Mouse (Mus musculus) urinary bladder, postnatal 10 days (tissue): ENCODE results near the gene Eloa.

Source experiments
- DNase-seq: peaks from one replicate; pipeline ENCODE4 v3.0.0; 2022; ENCODE audit warnings: low spot score

Eloa gene

DNA sequence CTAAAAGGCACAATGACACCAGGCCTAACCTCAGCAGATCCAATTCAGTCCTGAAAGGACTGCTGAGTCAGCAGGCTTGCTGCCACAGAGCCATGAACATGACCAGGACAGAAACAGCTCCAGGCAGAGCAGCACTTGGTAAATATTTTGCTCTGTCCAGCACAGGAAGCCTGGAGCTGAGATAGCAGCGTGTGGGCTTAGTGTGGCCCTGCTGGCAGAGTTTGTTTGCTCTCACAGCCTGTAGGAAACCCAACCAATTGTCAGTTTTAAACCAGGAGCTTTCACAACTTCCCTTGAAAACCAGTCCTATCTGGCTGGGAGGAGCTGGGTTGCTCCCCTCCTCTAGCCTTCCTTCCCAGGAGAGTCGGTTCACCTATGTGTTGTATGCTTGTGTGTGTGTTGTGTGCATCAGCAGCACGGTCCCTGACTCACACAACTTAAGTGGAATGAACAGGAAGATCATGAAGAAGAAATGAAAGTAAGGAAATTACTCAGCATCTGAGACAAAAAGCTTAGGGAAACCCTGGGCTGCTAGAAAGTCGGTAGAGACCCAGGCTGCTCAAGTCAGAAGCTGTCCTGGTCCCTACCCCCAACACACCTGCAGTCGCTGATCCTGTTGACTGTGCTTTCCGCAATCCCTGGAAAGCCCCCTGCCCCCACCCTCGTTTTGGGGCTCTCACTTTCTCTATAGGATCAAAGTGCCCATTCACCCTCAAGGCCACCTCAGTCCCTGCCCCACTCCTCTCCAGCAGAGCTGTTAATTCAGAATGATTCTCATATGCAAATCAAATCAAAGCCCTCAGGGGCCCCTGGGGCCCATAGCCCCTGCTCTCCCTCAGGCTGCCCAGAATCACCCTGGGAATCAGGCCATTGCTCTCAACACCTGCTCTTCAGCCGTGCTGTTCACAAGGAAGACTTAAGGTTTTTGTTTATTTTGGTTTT, 9.7 kb upstream of the Eloa start:
- DNase-seq: no peak

DNA sequence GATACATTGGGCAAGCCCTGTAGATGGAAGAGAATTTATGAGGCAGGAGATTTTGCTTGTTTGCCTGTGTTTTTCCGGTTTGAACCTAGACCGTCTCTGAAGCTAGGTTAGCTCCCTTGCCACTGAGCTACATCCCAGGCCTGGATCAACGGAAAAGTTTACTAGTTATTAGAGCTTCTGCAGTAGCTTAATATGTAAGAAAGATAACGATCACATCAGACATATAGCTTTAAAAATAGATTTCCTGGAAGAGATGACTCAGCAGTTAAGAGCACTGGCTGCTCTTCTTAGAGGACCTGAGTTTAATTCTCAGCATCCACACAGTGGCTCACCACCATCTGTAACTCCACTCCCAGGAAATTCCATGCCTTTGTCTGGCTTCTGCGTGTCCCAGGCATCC, 7.1 kb upstream of the Eloa start:
- DNase-seq: no peak

DNA sequence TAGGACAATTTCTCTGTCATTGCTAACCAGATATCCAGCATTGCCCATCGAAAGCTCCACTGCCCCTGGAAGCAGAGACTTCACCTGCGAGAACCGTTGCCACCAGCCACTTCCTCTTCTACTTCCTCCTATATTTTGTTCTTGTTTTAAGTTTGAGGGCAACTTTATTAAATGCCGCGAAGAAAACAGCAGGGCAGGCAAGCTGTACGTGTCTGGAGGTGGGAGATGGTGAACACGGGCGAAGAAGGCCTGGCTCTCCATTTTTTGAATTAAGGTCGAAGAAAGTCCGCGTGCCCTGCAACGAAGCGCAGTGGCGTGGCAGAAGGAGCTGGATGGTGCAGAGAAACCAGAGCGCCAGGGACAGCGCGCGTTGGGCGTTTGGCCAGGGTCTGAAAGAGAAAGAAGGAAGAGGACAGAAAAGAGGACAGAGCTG, 6.6 kb upstream of the Eloa start:
- DNase-seq: no peak

DNA sequence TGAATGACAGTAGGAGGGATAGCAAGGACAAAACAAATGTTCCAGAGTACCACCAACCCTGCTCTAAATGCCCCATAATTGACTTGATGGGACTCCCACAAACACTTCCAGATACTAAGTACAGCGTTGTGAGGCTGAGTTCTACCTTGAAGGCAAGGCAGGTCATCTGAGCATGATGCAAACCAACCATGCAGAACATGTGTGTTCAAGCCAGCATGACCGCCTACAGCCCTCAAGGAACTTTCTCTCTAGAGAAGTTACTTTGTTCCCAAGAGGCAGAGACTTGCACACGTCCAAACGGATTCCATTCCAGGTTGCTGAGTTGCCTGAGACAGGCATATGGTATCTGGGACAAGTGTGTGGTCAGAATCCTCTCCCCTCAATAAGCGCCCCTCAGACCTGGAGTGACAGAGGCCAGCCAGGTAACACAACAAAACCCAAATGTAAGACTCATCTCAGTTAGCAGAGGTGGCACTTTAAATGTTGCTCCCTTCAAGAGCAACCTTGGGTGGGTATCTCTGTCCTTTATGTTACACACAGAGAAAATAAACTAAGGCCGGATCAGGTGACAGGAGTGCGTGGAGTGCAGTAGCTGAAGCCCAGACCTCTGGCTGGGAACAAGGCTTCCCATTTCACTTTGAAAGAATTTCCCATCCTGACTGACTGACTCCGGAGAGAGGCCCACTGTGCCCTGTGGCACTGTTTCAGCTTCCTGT, 6.0 kb upstream of the Eloa start:
- DNase-seq: no peak

DNA sequence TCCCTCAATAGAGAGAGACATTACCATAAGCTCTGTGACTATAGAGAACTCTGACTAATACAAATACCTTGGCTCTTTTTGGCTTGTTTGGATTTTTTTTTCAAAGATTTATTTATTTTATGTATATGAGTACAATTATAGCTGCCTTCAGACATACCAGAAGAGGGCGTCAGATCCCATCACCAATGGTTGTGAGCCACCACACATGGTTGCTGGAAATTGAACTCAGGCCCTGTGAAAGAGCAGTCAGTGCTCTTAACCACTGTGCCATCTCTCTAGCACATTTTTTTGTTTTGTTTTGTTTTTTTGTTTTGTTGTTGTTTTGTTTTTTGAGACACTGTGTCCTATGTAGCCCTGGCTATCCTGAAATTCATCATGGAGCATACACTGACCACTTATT, 3.8 kb upstream of the Eloa start:
- no peak for DNase-seq

DNA sequence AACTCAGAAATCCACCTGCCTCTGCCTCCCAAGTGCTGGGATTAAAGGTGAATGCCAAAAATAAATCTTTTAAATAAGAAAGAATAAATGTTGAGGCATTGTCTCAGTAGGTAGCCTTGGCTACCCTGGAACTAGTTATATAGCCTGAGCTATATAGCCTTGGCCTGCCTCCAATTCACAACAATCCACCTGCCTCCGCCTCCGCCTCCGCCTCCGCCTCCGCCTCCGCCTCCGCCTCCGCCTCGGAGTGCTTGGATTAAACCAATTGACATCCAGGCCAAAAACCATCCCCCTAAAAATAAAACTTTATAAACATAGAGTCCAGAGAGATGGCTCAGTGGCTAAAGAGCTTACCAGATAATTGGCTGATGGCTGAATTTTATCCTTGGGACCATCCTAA, 1.4 kb upstream of the Eloa start:
- no peak for DNase-seq

DNA sequence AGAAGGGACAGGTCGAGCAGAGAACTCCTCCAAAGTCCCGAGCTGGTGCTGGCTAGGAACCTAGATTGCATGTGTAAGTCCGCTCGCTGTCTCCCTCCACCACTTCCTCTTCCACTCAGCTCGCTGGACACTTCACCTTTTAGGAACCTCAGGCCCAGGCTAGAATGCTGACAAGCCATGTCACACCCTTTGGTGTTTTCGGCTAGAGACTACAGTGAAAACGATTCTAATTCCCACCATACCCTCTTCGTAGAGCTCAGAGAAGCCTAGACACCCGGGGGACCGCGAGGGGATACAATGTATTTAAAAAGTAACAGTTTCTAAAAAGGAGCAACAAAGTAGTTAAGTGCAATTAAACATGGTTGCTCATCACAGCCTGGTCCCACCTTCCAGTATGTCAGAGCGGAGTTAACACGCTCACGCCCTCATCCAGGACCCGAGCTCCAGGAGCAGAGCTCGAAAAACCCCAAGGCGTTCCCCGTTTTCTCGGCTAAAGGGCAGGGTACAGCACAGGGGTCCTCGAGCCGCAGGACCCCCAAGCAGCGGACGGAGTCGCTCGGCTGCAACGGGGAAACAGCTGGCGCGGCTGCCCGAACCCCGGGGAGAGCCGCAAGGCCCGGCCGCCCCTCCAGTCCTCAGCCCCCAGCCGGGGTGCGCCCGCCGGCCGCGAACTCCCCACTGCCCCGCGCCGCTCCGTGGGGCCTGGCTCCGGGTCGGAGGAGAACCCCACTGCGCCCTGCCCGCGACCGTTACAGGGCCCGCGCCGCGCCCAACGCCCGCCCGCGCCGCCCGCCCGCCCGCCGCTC, 617 bp downstream of the Eloa start:
- DNase-seq: no peak

DNA sequence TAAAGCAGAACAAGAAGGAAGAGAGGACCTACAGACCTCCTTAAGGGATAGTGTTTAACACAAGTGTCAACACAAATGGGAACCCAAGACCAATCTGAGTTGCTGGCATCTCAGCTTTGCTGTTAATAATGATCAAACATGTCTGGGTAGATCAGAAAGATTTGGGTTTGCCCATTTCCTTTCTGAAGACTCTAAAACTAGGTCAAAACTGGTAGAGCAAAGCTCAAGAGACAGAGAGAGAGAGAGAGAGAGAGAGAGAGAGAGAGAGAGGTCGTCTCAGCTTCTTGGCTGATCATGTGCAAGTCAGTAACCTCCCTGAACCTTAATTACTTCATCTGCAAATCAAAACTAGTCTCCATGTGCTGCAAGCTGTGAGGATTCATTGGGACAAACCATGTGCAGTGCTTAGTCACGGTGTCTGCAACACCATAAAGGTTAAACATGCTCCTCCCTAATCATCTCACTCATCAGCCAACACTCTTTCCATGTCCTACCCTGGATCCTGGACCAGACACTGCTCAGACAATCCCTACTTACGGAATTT, 5.4 kb downstream of the Eloa start:
- no peak for DNase-seq

DNA sequence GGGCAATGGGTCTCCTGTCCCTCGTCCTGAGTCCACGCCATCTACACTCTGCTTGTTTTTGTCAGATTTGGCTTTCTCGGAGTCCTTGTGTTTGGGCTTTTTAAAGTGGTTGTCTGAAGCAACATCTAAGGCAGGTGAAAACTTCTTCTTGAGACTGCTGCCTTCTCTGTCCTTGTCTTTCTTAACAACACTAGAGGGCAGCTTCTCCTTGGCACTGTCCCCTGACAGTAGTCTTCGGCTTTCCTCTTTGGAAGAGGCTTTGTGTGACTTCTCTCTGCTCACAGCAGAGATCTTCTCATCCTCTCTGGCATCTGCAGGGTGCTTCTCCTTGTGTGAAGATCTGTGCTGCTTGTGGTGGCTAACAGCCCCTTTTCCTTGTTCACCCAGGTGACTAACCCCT, 11.0 kb downstream of the Eloa start:
- DNase-seq: no peak

DNA sequence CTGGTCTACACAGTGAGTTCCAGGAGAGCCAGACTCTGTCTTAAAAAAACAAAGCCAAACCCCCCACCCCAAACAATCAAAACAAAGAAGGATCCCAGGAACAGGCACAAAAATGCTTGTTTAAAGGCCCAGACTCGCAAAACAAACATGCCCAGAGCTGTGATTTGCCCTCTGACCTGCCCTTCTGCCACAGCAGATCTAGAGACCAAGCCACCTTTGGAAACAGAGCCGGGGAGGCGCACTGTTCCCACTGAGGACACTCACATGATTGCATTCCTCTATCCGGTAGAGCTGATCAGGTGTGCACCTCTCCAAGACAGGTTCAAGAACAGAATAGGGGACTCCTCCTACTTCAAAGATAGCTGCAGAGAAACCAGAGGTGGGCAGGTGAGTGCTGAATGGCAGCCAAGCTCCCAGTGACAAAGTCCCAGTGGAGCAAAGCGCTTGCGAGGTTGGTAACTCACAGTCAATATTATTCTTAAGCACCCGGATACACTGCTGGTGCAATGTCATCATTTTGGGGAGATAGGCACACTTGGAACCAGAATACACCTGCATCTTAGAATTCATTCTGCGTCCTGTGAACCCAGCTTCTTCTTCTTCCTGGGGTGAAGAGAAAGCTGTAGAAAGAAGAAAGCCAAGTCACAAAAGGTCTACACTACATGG, 12.6 kb downstream of the Eloa start:
- no peak for DNase-seq

DNA sequence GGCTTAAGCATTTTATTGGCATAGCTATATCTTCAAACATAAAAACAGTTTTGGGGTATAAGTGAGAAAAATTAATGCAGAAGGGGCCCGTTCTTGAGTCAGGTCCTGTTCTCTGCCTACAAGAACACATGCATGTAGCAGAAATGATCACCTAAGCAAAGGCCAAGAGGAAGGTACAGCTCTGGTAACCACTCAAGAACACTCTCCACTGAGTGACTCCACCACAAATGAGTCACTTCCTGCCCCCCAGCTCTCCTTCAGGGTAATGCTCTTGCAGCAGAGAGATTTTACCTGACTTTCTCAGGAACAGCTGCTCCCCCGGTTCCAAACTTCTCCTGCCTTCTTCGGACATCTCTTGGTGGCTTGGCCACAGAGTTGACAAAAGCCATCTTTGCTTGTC, 14.7 kb downstream of the Eloa start:
- DNase-seq: no peak

DNA sequence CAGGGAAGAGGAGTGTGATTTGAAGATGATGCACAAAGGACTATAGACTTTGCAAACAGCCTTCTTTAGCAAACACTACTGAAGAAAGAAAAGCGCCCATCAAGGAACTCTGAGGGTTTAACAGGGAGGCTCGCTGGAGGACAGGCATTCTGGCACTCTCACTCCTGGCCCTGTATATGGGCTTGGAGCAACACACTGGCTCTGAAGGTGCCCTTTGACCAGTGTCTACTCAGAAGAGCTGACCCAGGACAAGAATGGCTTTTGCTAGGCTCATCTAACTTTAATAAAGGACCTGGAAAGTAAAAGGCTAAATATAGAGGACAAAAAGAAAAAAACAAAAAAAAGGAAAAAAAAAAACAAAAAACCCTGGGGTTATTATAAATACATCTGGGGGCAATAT, 16.6 kb downstream of the Eloa start:
- DNase-seq: no peak

DNA sequence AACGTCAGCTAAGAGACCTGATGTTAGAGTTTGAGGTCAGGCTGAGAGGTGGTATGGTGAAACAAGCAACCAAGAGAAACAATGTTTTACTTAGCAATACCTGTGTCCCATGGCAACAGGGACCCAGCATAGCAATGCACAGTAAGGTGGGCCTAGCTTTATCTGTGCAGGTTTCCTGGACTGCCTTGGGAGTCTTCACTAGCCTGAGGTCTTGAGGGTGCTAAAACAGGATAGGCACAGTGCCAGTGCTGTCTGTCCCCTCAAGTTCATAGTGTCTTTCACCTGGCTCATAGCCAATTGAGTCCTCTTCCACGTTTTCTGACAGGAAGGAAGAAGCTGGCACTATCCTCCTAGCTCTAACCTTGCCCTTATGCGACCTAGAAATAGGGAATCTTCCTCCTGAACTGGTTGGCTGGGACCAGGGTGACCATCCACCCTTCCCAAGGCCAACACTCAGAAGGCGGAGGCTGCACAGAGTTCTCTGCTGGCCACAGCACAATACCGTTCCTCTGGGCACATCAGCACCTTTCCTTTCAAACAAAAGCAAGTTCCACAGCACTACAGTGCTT, 17.4 kb downstream of the Eloa start:
- DNase-seq: no peak

DNA sequence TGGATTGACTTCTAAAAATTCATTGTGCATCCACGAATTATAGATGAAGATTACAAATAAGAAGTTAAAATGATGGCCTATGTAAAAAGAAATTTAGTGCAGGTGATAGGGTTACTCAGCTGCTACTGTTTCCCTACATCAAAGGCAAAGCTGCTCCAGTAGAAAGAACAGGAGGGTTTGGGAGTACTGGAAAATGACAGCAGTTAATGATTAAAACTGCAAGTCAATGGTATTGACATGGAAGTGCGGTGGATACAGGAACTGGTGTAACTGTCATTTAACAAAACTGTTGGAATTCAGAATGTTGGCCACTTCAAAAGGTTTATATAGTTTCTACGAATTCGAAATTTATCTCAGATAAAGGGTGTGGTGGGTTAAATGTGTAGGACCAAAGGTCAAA, 26.4 kb downstream of the Eloa start:
- no peak for DNase-seq

DNA sequence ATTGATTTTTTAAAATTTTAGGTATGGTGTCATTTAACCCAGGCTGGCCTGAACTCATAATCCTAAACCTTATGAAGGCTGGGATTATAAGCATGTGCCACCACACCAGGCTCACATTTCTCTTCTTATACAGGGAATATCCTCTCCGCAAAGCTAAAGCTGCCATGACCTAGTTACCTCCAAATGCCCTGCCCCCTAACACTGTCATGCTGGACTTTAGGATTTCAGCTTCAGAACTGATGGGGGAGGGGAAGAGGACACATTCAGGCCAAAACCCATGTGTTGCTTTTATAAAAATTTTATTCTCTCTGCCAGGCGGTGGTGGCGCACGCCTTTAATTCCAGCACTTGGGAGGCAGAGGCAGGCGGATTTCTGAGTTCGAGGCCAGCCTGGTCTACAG, 27.6 kb downstream of the Eloa start:
- DNase-seq: no peak

DNA sequence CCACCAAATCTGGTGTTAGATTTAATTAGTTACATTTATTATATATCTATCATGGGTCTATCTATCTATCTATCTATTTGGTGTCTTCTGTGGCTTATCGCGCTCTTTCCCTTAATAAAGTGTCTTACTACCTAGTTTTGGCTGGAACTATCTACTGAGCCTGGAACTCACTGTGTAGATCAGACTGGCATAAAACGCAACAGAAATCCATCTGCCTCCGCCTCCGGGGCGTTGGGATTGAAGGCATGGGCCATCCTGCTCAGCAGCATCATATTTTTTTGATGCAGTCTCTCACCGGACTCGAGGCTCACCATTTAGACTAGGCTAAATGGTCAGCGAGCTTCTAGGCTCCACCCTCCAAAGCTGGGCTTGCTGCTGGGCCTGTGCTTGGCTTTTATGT, 33.8 kb downstream of the Eloa start:
- no peak for DNase-seq

DNA sequence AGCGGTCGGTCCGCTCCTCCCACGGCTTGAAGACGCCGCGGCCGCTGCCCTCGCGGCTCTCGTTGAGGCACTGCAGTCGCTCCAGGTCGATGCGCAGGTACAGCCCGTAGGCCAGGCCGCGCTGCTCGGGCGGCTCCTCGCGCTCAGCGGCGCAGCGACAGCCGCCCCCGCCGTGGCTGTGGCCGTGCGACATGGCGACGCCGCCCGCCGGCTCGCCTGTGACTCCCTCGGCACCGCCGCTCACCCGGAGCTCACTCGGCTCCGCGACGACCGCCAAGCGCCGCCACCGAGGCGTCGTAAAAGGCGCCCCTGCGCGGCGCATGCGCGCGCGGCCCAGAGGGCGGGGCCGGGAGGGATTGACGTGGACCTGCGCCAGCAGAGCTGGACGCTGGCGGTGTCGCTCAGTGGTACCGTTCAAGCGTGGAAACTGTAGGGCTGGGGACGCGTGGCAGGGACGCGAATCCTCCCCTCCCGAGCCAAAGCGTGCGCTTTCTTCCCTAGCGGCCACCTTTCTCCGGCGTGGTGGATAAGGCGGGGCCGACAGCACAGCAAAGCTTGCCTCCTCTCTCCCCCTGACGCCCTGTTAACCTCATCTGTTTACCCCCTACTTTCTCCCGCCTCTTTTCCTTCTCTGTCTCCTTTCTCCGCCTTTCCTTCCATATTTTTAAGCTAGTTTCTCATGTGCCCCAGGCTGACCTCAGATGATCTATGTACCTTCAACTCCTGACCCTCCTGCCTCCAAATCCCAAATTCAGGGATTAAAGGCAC, 34.4 kb downstream of the Eloa start, which contains the start of gene Pithd1:
Gene Pithd1, minus strand, starts transcription at position 322 of the 768 bp plus-strand sequence.
- peak; percentile 52 for DNase-seq

DNA sequence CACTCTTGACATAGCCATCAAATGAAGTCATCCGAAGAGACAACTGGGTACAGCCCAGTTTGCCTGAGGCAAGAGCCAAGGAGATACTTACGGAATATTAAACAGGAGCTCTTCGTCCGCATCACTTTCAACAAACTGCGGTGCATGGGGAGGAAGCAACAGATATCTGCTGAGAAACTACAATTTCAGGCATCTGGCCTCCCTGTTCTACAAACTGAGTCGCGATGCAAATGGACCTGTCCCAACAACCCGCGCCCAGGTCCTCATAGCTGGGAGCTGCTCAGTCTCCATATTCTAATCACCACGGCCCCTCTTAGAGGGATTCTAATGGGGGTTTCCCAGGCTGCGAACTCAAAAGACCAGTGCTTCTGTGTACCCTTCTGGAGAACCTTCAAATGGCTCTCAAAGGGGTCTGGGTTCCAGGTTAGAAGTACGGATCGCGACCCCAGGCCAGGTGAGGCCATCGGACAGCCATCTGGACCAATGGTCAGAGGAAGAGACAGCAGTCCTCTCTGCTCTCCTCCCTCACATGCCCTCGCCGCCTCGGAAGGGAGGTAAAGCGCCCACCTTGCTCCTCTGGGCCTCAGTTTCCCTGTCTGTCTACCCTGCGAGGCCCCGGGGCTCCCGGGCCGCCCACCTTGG, 35.1 kb downstream of the Eloa start:
- no peak for DNase-seq

DNA sequence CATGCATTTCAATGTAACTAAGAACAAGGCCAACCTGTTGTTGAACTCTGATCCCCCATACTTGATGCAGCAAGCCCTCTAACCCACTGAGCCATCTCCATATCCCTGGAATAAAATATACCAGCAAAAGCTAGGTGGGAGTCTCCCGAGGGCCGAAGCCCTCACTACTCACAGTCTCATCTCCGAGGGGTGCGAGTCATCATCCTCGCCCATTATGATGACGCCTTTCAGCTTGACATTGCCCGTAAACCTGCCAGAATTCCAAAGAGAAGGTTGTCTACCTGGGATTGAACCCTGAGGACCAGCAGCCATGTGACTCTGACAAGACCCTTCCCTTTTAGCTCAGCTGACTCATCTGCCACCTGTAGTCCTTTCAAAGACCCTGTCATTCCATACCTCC, 35.8 kb downstream of the Eloa start:
- DNase-seq: no peak

DNA sequence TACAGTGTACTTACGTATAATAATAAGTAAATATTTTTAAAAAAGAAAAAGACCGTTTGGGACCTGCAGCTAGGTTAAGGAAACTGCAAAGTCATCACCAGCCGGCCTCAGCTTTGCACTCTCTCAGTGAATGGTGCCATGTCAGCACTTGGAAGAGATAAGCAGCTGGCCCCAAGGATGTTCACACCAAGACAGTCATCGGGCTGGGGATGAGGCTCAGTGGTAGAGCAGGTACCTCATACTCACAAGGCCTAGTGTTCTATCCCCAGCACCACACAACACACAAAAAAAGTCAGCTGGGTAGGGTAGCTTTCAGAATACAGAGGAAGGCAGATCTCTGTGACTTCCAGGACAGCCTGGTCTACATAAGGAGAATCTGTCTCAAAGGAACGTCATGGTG, 36.4 kb downstream of the Eloa start:
- DNase-seq: no peak
